Mouse (Mus musculus) right cerebral cortex, adult 2 months (tissue): ENCODE measurements around the gene Pabpc1l.
A peak's percentile ranks its signal among the peaks of the same experiment; 100 is the strongest.

Experiments
- DNase-seq, 2 experiments: peaks; one replicate each; pipeline ENCODE4 v3.0.0; 2021 to 2022; ENCODE audit warnings: low spot score in 2 of 2

Gene Pabpc1l

GRCm38 (mm10) chr2:164025150-164025549 is at the start of gene Pabpc1l:
TSS of gene Pabpc1l (plus strand) at chr2:164025450.
- no peak for DNase-seq

GRCm38 (mm10) chr2:163976448-163976847 is 48.8 kb upstream of the Pabpc1l start:
- DNase-seq = no peak

- no peak for DNase-seq
Measured at GRCm38 (mm10) chr2:163987233-163987632, 38.0 kb upstream of the Pabpc1l start.

GRCm38 (mm10) chr2:163992871-163993270 is 32.4 kb upstream of the Pabpc1l start:
- no peak for DNase-seq

- DNase-seq = no peak
Measured at GRCm38 (mm10) chr2:163994654-163994976, 30.6 kb upstream of the Pabpc1l start, which contains the start of gene Ywhab. TSS of gene Ywhab (plus strand) at chr2:163994960.

GRCm38 (mm10) chr2:163994977-163995862 is 30.0 kb upstream of the Pabpc1l start:
- DNase-seq = peak; percentile 93

GRCm38 (mm10) chr2:163996275-163996674 is 29.0 kb upstream of the Pabpc1l start:
- DNase-seq = no peak

- no peak for DNase-seq
Measured at GRCm38 (mm10) chr2:163996899-163997298, 28.4 kb upstream of the Pabpc1l start.

GRCm38 (mm10) chr2:163998981-163999380 is 26.3 kb upstream of the Pabpc1l start:
- DNase-seq = no peak

GRCm38 (mm10) chr2:164002637-164003036 is 22.6 kb upstream of the Pabpc1l start:
- DNase-seq = peak; percentile 69 to 71

- no peak for DNase-seq
Measured at GRCm38 (mm10) chr2:164004503-164004902, 20.7 kb upstream of the Pabpc1l start.

GRCm38 (mm10) chr2:164006932-164007331 is 18.3 kb upstream of the Pabpc1l start:
- no peak for DNase-seq

GRCm38 (mm10) chr2:164007547-164007946 is 17.7 kb upstream of the Pabpc1l start:
- DNase-seq = no peak

- DNase-seq = no peak
Measured at GRCm38 (mm10) chr2:164007987-164008545, 17.2 kb upstream of the Pabpc1l start.

GRCm38 (mm10) chr2:164009227-164009626 is 16.0 kb upstream of the Pabpc1l start:
- DNase-seq = no peak

- no peak for DNase-seq
Measured at GRCm38 (mm10) chr2:164010496-164010895, 14.8 kb upstream of the Pabpc1l start.

- no peak for DNase-seq
Measured at GRCm38 (mm10) chr2:164010944-164011343, 14.3 kb upstream of the Pabpc1l start.

GRCm38 (mm10) chr2:164015304-164015703 is 9.9 kb upstream of the Pabpc1l start:
- DNase-seq = no peak

GRCm38 (mm10) chr2:164018910-164019309 is 6.3 kb upstream of the Pabpc1l start:
- DNase-seq = no peak

GRCm38 (mm10) chr2:164019943-164020342 is 5.3 kb upstream of the Pabpc1l start:
- no peak for DNase-seq

- no peak for DNase-seq
Measured at GRCm38 (mm10) chr2:164022104-164022503, 3.1 kb upstream of the Pabpc1l start.

- no peak for DNase-seq
Measured at GRCm38 (mm10) chr2:164031147-164031546, 5.9 kb downstream of the Pabpc1l start.

- no peak for DNase-seq
Measured at GRCm38 (mm10) chr2:164032973-164033372, 7.7 kb downstream of the Pabpc1l start.
